Mouse (Mus musculus) hindbrain, embryonic 14.5 days (tissue): ENCODE results near the gene Gm37240. TPM values are rescaled to one million over a fixed set of nuclear protein-coding genes. Genes with fewer than 3 reads are reported as not detected.

ENCODE experiments used
- ATAC-seq: fragments of 200-750 bp; cut with Nextera tagmentation; 2 replicates; pipeline ENCODE4 v1.8.0; 2017; ENCODE audit warnings: moderate number of reproducible peaks, mild to moderate bottlenecking, moderate TSS enrichment, moderate library complexity; ENCODE audit not compliant: low FRiP score
- DNase-seq: peaks from one replicate; pipeline ENCODE4 v3.0.0-alpha.2; 2015; ENCODE audit warnings: low spot score
- H3K27ac ChIP-seq: fragments of 300-500 bp; sonication (generic); 2 replicates; pipeline ENCODE4 v1.5.1; 2014; ENCODE audit warnings: mild to moderate bottlenecking, moderate library complexity
- H3K27me3 ChIP-seq: fragments of 300-500 bp; sonication (generic); 2 replicates; pipeline ENCODE4 v1.6.1; 2014; ENCODE audit warnings: mild to moderate bottlenecking, low read length, mixed read lengths; ENCODE audit not compliant: control insufficient read depth, insufficient read depth
- H3K36me3 ChIP-seq: fragments of 300-500 bp; sonication (generic); replicated peaks from 2 replicates; pipeline ENCODE4 v1.6.1; 2014; ENCODE audit not compliant: control insufficient read depth, insufficient read depth
- H3K4me1 ChIP-seq: fragments of 300-500 bp; sonication (generic); replicated peaks from 2 replicates; pipeline ENCODE4 v1.6.1; 2014; ENCODE audit warnings: antibody characterized with exemption, low read length, mixed read lengths; ENCODE audit not compliant: control insufficient read depth, insufficient read depth
- H3K4me2 ChIP-seq: fragments of 300-500 bp; sonication (generic); replicated peaks from 2 replicates; pipeline ENCODE4 v1.6.1; 2014; ENCODE audit warnings: mild to moderate bottlenecking, moderate library complexity
- H3K4me3 ChIP-seq: fragments of 300-500 bp; sonication (generic); replicated peaks from 2 replicates; pipeline ENCODE4 v1.5.1; 2014; ENCODE audit warnings: mild to moderate bottlenecking, low read length
- H3K9ac ChIP-seq: fragments of 300-500 bp; sonication (generic); 2 replicates; pipeline ENCODE4 v1.6.1; 2014
- H3K9me3 ChIP-seq: fragments of 300-500 bp; sonication (generic); 2 replicates; pipeline ENCODE4 v1.6.1; 2016; ENCODE audit warnings: low read length; ENCODE audit not compliant: control insufficient read depth
- WGBS: fragments of 180-500 bp; shearing (Covaris S2); extraction: QIAGEN DNeasy Blood & Tissue Kit; methylation state at CpG from one replicate; pipeline ENCODE4 v1.1.7; 2014; 5-methylcytosine and 5-hydroxymethylcytosine counted together
- polyA plus RNA-seq: library from polyadenylated mRNA; unstranded; fragments of >200 nt; fragmentation: Nextera tagmentation; extraction: Ambion mirVana; gene quantifications from 2 replicates; pipeline ENCODE4 v1.2.1, GENCODE M21; 2014

Gene Gm37240
- polyA plus RNA-seq, 1 experiment from 2014 or later: 0.94 TPM

DNA sequence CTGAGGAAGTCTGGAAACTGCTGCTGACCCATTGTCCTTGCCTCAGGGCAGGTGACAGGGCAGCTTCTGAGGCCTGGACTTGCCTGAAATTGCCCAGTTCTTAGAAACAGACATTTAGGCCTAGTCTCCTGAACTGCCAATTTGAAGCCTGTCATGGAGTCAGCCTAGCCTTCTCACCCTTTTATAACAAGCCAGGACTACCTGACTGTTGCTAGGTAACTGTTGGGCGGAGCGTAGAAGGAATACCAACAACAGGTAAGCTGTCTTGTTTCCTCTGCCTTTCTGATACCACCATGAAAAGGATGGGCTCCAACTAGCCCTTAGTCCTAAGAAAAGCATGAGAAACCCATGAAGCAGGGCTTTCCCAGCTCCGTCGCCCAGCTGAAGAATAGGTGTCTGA, 570.0 kb downstream of the Gm37240 start:
- 95% methylated on average over 4 of the region's 4 CpGs for WGBS
- H3K36me3 ChIP-seq: no peaks in the 10 kb centered on the region
- DNase-seq (no peak), ATAC-seq (no peak)
- H3K4me1 ChIP-seq: no peaks in the 10 kb centered on the region; the same call in 1 of the 2 replicates
- H3K27ac ChIP-seq: no peak overlapping the region
- H3K9me3 ChIP-seq: no peaks in the 10 kb centered on the region
- no peak overlapping the region for H3K4me3 ChIP-seq
- no peaks in the 10 kb centered on the region for H3K27me3 ChIP-seq
- no peak overlapping the region for H3K4me2 ChIP-seq
- H3K9ac ChIP-seq: no peak overlapping the region

DNA sequence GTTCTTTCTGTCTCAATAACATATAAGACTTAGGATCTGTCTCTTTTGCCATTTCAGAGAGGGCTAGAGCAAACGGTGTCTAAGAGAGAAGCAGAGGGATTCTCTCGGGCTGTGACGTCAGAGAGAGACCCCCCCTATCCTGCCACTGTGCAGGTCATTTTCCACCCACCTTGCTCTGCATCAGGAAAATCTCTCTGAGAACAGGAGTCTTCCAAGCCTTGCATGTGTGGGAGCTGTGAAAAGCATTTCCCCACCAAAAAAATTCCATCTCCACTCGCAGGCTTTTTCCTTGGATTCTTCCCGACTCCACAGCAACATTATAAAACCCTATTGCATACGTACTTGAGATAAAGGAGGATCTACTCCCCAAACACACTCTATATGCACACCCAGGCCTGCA, 572.4 kb downstream of the Gm37240 start:
- no peak for ATAC-seq
- 88% methylated on average over 6 of the region's 6 CpGs for WGBS
- no peaks in the 10 kb centered on the region for H3K27me3 ChIP-seq

DNA sequence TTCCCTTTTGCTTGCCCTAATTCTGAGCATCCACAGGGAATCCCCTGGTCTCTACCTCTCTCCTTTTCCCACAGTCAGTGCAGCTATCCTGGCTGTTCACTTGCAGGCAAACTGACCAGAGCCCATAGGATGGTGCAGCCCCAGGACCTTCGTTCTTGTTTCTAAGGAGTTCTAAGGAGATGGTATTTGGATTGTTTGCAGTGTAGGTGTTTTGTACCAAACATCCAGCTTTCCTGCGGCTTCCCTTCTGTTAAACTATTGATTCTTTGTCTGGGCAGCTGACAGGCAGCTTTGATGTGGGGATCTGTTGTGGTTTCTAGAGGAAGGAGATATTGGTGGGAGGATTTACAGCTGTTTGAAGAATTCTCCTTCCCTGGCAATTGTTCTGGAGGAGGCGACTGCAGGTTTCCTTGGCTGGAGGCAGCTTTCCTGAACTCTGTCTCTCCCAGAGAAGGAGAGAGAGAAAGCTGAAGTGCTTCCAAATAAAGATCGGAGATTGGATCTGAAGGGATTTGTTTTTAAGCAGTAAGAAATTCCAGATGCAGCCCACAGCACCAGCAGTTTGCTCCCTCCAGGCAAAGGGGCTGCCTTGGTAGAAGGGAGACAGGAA, 573.6 kb downstream of the Gm37240 start:
- Histone ChIP-seq H3K4me2 (no peak overlapping the region), H3K9ac (no peak overlapping the region), H3K9me3 (no peaks in the 10 kb centered on the region), H3K27ac (no peak overlapping the region), H3K4me1 (no peaks in the 10 kb centered on the region; the same call in 1 of the 2 replicates), H3K27me3 (no peaks in the 10 kb centered on the region), H3K4me3 (no peak overlapping the region), H3K36me3 (no peaks in the 10 kb centered on the region)
- 19% methylated on average over 4 of the region's 4 CpGs for WGBS
- ATAC-seq (no peak), DNase-seq (no peak)

More for the DNA sequence above, 572.4 kb downstream of the Gm37240 start:
- Histone ChIP-seq H3K9ac (no peak overlapping the region), H3K4me2 (no peak overlapping the region), H3K4me3 (no peak overlapping the region), H3K4me1 (no peaks in the 10 kb centered on the region; the same call in 1 of the 2 replicates), H3K27ac (no peak overlapping the region), H3K9me3 (no peaks in the 10 kb centered on the region), H3K36me3 (no peaks in the 10 kb centered on the region)
- no peak for DNase-seq

GRCm38 (mm10) chr3:85311176-85311575, 576.1 kb downstream of the Gm37240 start:
- Histone ChIP-seq H3K9ac (no peak overlapping the region), H3K4me3 (no peak overlapping the region), H3K36me3 (no peaks in the 10 kb centered on the region), H3K4me2 (no peak overlapping the region), H3K9me3 (no peaks in the 10 kb centered on the region), H3K4me1 (no peaks in the 10 kb centered on the region; the same call in 1 of the 2 replicates), H3K27me3 (no peaks in the 10 kb centered on the region), H3K27ac (no peak overlapping the region)
- no peak for DNase-seq
- 97% methylated on average over 3 of the region's 3 CpGs for WGBS
- ATAC-seq: no peak

GRCm38 (mm10) chr3:85310401-85310989, 576.8 kb downstream of the Gm37240 start:
- H3K4me1 ChIP-seq: no peaks in the 10 kb centered on the region; the same call in 1 of the 2 replicates
- H3K4me3 ChIP-seq: no peak overlapping the region
- 80% methylated on average over 8 of the region's 8 CpGs for WGBS
- H3K4me2 ChIP-seq: no peak overlapping the region
- DNase-seq (no peak), ATAC-seq (no peak)
- no peak overlapping the region for H3K9ac ChIP-seq
- H3K27ac ChIP-seq: no peak overlapping the region
- no peaks in the 10 kb centered on the region for H3K36me3 ChIP-seq
- H3K9me3 ChIP-seq: no peaks in the 10 kb centered on the region
- no peaks in the 10 kb centered on the region for H3K27me3 ChIP-seq

DNA sequence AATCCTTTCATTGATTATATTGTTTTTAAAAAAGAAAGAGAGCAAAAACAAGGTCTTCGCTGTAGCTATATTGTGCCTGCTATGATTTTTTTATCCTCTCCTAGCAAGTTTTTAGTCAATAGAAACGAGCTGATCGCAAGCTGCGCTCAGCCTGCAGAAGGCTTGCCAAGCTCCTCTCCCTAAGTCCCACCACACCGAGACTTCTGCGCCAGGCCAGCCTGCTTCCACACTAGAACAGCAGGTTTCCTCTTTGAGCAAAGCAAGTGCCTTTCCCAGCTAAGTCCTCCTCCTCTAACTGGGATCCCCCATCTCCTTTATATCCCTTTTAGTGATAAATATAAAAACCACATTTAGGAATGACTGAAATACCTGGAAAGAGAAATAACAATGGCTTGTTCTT, 578.1 kb downstream of the Gm37240 start:
- no peaks in the 10 kb centered on the region for H3K9me3 ChIP-seq
- H3K4me2 ChIP-seq: no peak overlapping the region
- no peaks in the 10 kb centered on the region for H3K27me3 ChIP-seq
- H3K27ac ChIP-seq: no peak overlapping the region
- no peak for DNase-seq
- no peaks in the 10 kb centered on the region; the same call in 1 of the 2 replicates for H3K4me1 ChIP-seq
- no peak overlapping the region for H3K9ac ChIP-seq
- H3K4me3 ChIP-seq: no peak overlapping the region
- H3K36me3 ChIP-seq: no peaks in the 10 kb centered on the region
- ATAC-seq: no peak
- WGBS: 91% methylated on average over 6 of the region's 6 CpGs

- Histone ChIP-seq H3K36me3 (no peaks in the 10 kb centered on the region), H3K4me2 (no peak overlapping the region), H3K4me3 (no peak overlapping the region), H3K4me1 (no peaks in the 10 kb centered on the region; the same call in 1 of the 2 replicates), H3K27me3 (no peaks in the 10 kb centered on the region), H3K9ac (no peak overlapping the region), H3K9me3 (no peaks in the 10 kb centered on the region), H3K27ac (no peak overlapping the region)
- 53% methylated on average over 4 of the region's 4 CpGs for WGBS
- no peak for ATAC-seq
- DNase-seq: no peak
Observed at GRCm38 (mm10) chr3:85308706-85309105, 578.6 kb downstream of the Gm37240 start.

GRCm38 (mm10) chr3:85301851-85302250, 585.5 kb downstream of the Gm37240 start:
- ATAC-seq: no peak
- WGBS: 57% methylated on average over 3 of the region's 3 CpGs
- H3K4me3 ChIP-seq: no peak overlapping the region
- H3K4me1 ChIP-seq: no peaks in the 10 kb centered on the region
- DNase-seq: no peak
- no peaks in the 10 kb centered on the region for H3K27me3 ChIP-seq
- no peak overlapping the region for H3K9ac ChIP-seq
- no peaks in the 10 kb centered on the region for H3K36me3 ChIP-seq
- no peak overlapping the region for H3K4me2 ChIP-seq
- H3K9me3 ChIP-seq: peaks cover 2% of the 10 kb centered on the region; the same call in 1 of the 2 replicates
- no peak overlapping the region for H3K27ac ChIP-seq

DNA sequence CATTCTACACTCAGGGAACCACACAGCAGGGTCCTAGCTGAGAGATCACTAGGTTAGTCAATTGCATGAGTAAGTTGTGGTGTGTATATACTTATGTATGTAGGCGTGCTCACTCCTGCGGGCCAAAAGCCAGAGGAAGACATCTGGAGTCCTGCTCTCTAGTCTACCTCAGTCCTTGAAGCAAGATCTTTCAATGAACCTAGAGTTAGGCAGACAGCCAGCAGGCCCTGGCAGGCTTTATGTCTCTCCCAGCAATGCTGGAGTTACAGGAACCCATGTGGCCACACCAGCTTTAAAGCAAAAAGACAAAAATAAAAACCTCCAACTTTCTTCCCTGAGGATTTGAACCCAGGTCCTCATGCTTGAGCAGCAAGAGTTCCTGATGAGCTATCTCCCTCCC, 586.0 kb downstream of the Gm37240 start:
- 0 out of 2 replicates have a peak overlapping the region, but pooled peaks have one; percentile 58 for H3K27ac ChIP-seq
- no peak overlapping the region for H3K4me3 ChIP-seq
- DNase-seq: no peak
- ATAC-seq: no peak
- H3K9me3 ChIP-seq: peaks cover 5% of the 10 kb centered on the region; the same call in 1 of the 2 replicates
- H3K4me1 ChIP-seq: no peaks in the 10 kb centered on the region
- H3K36me3 ChIP-seq: no peaks in the 10 kb centered on the region
- WGBS: 94% methylated on average over 2 of the region's 2 CpGs
- H3K4me2 ChIP-seq: no peak overlapping the region
- no peaks in the 10 kb centered on the region for H3K27me3 ChIP-seq
- no peak overlapping the region for H3K9ac ChIP-seq
